Mouse (Mus musculus): Measurements from ENCODE around the gene Sbno2.

Gene Sbno2

GRCm38 (mm10) chr10:80123932-80124562 is 18.7 kb upstream of the Sbno2 start:
- in situ Hi-C loops (cut with MboI, MseI): no loop called here

DNA sequence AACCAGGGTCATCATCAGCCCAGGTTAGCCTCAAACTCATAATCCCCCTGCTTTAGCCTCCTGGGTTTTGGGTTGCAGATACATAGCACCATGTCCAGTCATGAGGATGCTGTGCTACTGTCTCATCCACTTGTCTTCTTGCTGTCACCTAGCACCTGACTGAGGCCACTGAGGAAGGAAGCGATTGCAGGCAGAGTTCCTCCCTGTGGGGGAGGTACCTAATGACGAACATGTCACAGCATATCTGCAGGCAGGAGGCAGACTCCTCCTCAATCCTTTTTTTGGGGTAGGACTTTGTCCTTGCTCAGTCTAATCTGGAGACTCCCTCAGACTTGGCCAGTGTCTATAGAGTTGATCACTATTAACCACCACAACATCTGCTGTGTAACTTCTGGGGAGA is 16.3 kb upstream of the Sbno2 start:
- in situ Hi-C loops (cut with MboI, MseI): no loop called here

- in situ Hi-C loops (cut with MboI, MseI): no loop called here
Measured at GRCm38 (mm10) chr10:80120146-80120545, 14.8 kb upstream of the Sbno2 start.

DNA sequence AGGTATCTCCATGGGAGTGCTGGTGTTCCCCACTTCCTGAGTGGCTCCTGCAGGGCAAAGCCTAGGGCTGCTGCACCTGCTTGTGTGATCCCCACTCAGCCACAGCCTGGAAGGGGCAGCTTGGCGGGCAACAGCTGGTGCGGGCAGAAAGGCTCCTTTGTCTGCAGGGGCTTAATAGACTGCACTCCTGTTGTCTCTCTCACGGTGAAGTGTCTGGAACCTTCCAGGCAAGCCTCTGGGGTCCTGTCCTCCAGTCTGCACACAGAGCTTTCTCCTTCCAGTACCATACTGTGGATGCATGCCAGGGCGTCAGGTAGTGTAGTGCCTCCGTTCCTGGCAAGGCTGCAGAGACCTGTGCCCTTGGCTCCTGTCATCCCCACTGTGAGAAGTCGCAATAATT is 13.2 kb upstream of the Sbno2 start:
- in situ Hi-C loops (cut with MboI, MseI): no loop called here

- in situ Hi-C loops (cut with MboI, MseI): no loop called here
Measured at GRCm38 (mm10) chr10:80117736-80118135, 12.4 kb upstream of the Sbno2 start.

DNA sequence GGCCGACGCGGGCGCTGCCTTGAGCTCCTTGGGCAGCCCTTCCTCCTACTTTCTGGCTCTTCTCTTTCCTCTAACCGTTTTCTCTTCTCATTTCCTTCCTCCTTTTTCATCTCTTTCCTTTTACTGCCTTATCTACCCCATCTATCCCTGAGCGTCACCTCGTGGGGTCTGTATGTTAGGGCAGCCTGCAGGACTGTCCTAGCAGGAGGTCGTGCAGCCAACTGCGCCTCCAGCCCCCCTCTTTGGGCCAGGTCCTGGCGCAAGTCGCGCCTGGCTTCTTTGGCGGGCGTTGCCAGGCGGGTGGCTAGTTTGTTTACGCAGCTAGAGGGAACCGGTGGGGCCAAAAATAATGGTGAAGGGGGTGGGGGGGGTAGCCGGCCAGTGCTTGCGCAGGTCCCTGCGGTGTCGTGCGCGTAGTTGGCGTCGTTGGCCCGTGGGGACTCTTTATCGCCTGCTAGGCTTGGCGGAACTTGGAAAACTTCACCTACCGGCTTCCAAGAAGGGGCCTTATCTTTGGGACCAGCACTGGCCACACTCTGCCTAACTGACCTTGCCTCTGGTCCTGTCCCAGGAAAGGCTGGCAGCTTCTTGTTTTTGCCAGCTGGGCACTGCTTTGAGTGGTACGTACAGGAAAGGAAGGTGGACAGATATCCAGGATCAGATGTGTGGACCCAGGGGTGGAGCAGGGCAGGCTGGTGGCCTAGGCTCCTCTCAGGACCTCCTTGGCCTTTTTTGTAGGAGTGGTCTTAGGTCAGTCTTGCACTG is 11.7 kb upstream of the Sbno2 start:
- in situ Hi-C loops (cut with MboI, MseI): no loop called here

GRCm38 (mm10) chr10:80116563-80116926 is 11.2 kb upstream of the Sbno2 start:
- in situ Hi-C loops (cut with MboI, MseI): no loop called here

DNA sequence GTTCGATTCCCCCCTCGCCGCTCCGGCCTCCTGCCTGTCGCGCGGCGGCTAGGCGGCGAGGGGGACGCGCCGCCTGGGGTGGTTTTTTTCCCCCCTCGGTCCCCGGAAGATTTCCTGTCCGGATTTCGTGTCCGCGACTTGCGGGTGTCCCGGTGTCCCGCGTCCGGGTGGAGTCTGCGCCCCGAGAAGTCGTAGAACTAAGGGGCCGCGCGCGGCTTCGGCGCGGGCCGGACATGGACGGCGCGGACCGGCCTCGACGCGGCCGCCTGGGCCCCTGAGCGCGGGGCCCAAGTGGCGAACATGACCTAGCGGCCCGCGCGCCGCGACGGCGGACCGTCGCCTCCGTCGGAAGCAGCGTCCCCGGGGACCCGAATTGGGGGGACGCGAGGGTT is 10.6 kb upstream of the Sbno2 start:
- in situ Hi-C loops (cut with MboI, MseI): no loop called here

DNA sequence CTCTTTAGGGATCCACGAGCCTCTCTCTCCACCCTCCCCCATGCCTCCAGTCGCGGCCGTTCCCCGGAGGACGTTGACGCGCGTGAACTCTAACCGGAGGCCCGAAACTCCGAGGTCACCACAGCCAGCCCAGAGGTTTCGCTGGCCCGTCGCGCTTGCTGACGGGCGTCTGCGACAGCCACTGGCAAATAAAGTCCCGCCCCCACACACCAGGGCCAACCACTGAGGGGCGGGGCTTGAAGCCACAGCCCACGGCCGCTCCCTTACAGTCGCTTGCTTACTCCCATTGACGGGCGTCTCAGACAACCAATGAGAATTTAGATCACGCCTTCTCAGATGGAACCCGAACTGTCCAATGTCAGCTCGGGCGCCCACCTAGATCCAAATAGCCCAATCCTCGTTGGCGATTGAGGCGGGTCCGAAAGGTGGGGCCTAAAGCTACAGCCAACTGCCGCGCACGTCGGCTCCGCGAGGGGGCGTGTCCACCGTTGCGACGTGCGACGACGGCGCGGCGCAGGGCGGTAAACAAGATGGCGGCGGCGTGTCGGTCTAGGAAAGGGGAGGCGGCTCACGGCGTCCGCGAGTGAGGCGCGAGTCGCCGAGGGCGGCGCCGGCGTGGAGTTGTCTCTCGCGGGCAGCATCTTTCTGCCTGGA is 10.0 kb upstream of the Sbno2 start, which contains the start of gene Stk11:
Gene Stk11, plus strand, starts transcription at position 514 of the 654 bp plus-strand sequence.
- in situ Hi-C loops (cut with MboI, MseI): no loop called here

- in situ Hi-C loops (cut with MboI, MseI): no loop called here
Measured at GRCm38 (mm10) chr10:80114341-80115284, 9.2 kb upstream of the Sbno2 start.

- in situ Hi-C loops (cut with MboI, MseI): no loop called here
Measured at GRCm38 (mm10) chr10:80107678-80108077, 2.3 kb upstream of the Sbno2 start.

DNA sequence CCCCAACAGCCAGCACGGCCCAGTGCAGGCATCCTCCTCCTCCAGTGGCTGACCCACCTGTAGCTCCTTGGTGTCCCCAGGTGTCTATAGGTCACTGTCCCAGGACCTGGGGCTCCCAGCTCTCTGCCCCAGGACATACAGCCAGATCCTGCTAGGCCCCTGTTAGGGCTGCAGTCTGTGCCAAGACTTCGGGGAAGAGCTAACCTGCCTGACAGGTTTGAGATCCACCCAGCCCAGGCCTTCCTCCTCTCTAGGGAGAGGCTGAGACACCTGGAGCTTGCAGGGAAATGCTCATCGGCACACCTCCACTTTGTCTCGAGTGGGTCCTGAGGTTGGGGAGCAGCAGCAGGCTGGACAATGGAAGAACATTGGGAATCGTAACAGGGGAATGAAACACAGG is 555 bp upstream of the Sbno2 start:
- in situ Hi-C loops (cut with MboI, MseI): no loop called here

DNA sequence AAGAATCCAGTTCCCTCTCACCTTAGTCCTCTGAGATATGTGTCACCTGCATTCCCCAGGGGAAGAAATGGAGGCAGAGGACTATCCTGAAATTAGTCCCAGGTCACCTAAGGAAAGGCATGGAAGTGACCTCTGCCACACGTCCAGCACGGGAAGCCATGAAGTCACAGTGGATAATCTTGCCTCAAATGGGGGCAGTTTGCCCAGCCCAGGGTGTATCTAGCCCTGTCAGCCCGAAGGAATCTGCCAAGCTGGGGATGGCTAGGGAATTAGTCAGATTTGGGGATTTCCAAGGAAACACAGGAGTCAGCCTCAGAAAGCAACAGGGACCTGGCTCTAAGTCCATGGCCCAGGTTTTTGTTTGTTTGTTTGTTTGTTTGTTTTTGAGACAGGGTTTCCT is 1.2 kb downstream of the Sbno2 start:
- in situ Hi-C loops (cut with MboI, MseI): no loop called here

DNA sequence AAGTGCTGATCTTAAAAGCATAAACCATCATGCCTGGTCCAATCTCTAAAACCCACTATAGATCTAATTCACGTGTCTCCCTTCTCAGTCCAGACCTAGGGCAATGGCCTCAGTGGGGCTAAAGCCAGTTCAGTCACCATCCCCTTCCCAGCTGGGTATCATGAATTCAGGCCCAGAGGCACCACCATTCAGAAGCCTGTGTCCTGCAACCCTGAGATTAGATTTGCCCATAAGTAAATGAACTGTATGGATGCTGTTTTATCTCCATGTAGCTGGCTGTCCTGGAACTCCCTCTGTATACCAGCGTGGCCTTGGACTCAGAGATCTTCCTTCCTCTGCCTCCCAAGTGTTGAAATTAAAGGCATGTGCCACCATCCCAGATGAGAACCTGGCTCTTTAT is 2.3 kb downstream of the Sbno2 start:
- in situ Hi-C loops (cut with MboI, MseI): no loop called here

DNA sequence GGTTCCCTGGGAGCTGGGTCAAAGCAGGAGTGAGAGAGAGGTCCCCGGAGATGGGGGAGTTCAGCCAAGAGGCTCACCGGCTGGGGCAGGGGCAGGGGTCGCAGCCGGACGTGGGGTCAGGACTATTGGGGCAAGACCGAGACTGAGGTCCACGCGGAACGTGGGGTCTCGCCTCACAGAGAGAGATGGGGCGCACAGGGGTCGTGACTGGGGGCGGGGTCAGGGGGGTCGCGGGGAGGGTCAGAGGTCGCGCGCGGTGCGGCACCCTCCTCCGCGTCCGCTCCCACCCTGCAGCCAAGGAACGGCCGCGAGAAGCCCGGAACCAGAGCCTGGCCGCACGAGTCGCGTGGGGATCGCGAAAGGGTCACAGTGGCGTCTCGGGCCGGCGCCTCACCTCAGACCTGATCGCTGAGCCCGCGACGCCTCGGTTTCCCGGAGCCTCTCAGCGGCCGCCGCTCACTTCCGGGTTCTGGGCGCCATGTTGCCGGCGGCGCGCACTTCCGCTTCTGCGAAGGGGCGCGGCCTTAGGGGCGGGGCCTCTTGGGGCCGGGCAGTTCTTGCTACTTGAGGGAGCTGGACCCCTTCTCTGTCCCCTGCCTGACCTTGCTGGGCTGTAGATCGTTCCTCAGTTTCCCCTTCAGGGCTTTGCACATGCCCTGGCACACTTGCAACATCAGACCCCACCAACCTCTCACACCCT is 3.0 kb downstream of the Sbno2 start:
- in situ Hi-C loops (cut with MboI, MseI): no loop called here

- in situ Hi-C loops (cut with MboI, MseI): no loop called here
Measured at GRCm38 (mm10) chr10:80100982-80101381, 4.4 kb downstream of the Sbno2 start.

GRCm38 (mm10) chr10:80098630-80099029 is 6.7 kb downstream of the Sbno2 start:
- in situ Hi-C loops (cut with MboI, MseI): no loop called here

- in situ Hi-C loops (cut with MboI, MseI): no loop called here
Measured at GRCm38 (mm10) chr10:80097275-80097674, 8.1 kb downstream of the Sbno2 start.

GRCm38 (mm10) chr10:80095547-80095946 is 9.8 kb downstream of the Sbno2 start:
- in situ Hi-C loops (cut with MboI, MseI): no loop called here

- in situ Hi-C loops (cut with MboI, MseI): no loop called here
Measured at GRCm38 (mm10) chr10:80094684-80095083, 10.7 kb downstream of the Sbno2 start.

- in situ Hi-C loops (cut with MboI, MseI): no loop called here
Measured at GRCm38 (mm10) chr10:80094085-80094484, 11.3 kb downstream of the Sbno2 start.
